Mouse (Mus musculus) lung, embryonic 14.5 days (tissue): ENCODE data around the gene Hhatl. TPM values are rescaled to one million over a fixed set of nuclear protein-coding genes. Genes with fewer than 3 reads are reported as not detected.

Source experiments
- ATAC-seq: fragments of 200-750 bp; cut with Nextera tagmentation; 2 replicates; pipeline ENCODE4 v1.8.0; 2017; ENCODE audit warnings: mild to moderate bottlenecking, moderate TSS enrichment, moderate library complexity; ENCODE audit not compliant: insufficient read depth
- DNase-seq: peaks from one replicate; pipeline ENCODE4 v3.0.0-alpha.2; 2015
- H3K27ac ChIP-seq: fragments of 300-500 bp; sonication (generic); 2 replicates; pipeline ENCODE4 v1.5.1; 2014; ENCODE audit warnings: low read depth, mild to moderate bottlenecking, moderate library complexity
- H3K27me3 ChIP-seq: fragments of 300-500 bp; sonication (generic); 2 replicates; pipeline ENCODE4 v1.6.1; 2014; ENCODE audit warnings: low read length, control low read depth; ENCODE audit not compliant: insufficient read depth
- H3K36me3 ChIP-seq: fragments of 300-500 bp; sonication (generic); 2 replicates; pipeline ENCODE4 v1.6.1; 2014; ENCODE audit warnings: control low read depth; ENCODE audit not compliant: insufficient read depth
- H3K4me1 ChIP-seq: fragments of 300-500 bp; sonication (generic); 2 replicates; pipeline ENCODE4 v1.6.1; 2014; ENCODE audit warnings: antibody characterized with exemption, control low read depth; ENCODE audit not compliant: insufficient read depth
- H3K4me2 ChIP-seq: fragments of 300-500 bp; sonication (generic); 2 replicates; pipeline ENCODE4 v1.6.1; 2014; ENCODE audit warnings: mild to moderate bottlenecking
- H3K4me3 ChIP-seq: fragments of 300-500 bp; sonication (generic); 2 replicates; pipeline ENCODE4 v1.5.1; 2014; ENCODE audit warnings: low read depth, low read length
- H3K9ac ChIP-seq: fragments of 300-500 bp; sonication (generic); 2 replicates; pipeline ENCODE4 v1.6.1; 2014
- H3K9me3 ChIP-seq: fragments of 300-500 bp; sonication (generic); 2 replicates; pipeline ENCODE4 v1.6.1; 2016; ENCODE audit warnings: low read depth, low read length, control low read depth
- CTCF ChIP-seq: IDR thresholded peaks from 2 replicates; pipeline ENCODE4 v1.5.1; 2016; ENCODE audit warnings: antibody characterized with exemption, low read depth
- WGBS: fragments of 180-500 bp; shearing (Covaris S2); extraction: QIAGEN DNeasy Blood & Tissue Kit; methylation state at CpG from one replicate; pipeline ENCODE4 v1.1.7; 2014; 5-methylcytosine and 5-hydroxymethylcytosine counted together
- polyA plus RNA-seq: library from polyadenylated mRNA; unstranded; fragments of >200 nt; fragmentation: Nextera tagmentation; extraction: Ambion mirVana; gene quantifications from 2 replicates; pipeline ENCODE4 v1.2.1, GENCODE M21; 2014

Gene Hhatl
- polyA plus RNA-seq, 1 experiment from 2014 or later = 0.34 TPM

DNA sequence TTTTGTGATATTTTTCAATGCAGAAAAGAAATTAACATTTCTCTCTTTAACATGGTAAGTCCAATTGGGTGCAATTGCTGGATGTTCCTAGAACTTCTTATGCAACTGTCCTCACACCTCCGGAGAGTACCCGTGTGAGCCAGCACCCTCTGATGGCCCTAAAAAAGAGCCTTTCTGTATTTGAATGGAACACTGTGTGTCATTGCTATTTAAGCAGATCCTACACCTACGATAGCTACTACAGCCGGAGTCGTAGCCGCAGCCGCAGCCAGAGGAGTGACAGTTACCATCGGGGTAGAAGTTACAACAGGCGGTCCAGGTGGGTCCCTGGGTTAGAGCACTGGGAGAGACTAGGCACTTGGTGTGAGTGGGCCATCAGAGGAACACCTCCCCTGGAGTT, 39.5 kb downstream of the Hhatl start:
- Histone ChIP-seq H3K9me3 (no peaks in the 10 kb centered on the region), H3K4me3 (no peak overlapping the region), H3K4me2 (no peak overlapping the region), H3K9ac (no peak overlapping the region), H3K27ac (no peak overlapping the region), H3K36me3 (peaks cover 91% of the 10 kb centered on the region), H3K4me1 (no peaks in the 10 kb centered on the region), H3K27me3 (no peaks in the 10 kb centered on the region)
- no peak for TF ChIP-seq CTCF
- DNase-seq (no peak), ATAC-seq (no peak)
- WGBS = 95% methylated on average over 9 of the region's 9 CpGs

GRCm38 (mm10) chr9:121744051-121744450, 48.3 kb downstream of the Hhatl start:
- Histone ChIP-seq H3K4me1 (no peaks in the 10 kb centered on the region), H3K27me3 (no peaks in the 10 kb centered on the region), H3K9ac (no peak overlapping the region), H3K36me3 (peaks cover 90% of the 10 kb centered on the region), H3K27ac (no peak overlapping the region), H3K9me3 (no peaks in the 10 kb centered on the region), H3K4me2 (no peak overlapping the region), H3K4me3 (no peak overlapping the region)
- TF ChIP-seq CTCF = no peak
- ATAC-seq (no peak), DNase-seq (no peak)
- 86% methylated on average over 8 of the region's 8 CpGs for WGBS

GRCm38 (mm10) chr9:121741168-121741567, 51.1 kb downstream of the Hhatl start:
- no peaks in the 10 kb centered on the region for H3K4me1 ChIP-seq
- no peak overlapping the region for H3K4me2 ChIP-seq
- no peaks in the 10 kb centered on the region for H3K27me3 ChIP-seq
- DNase-seq = no peak
- TF ChIP-seq CTCF = no peak
- H3K9ac ChIP-seq = no peak overlapping the region
- no peaks in the 10 kb centered on the region for H3K9me3 ChIP-seq
- peaks cover 76% of the 10 kb centered on the region for H3K36me3 ChIP-seq
- no peak overlapping the region for H3K27ac ChIP-seq
- H3K4me3 ChIP-seq = no peak overlapping the region
- 90% methylated on average over 3 of the region's 3 CpGs for WGBS
- no peak for ATAC-seq

DNA sequence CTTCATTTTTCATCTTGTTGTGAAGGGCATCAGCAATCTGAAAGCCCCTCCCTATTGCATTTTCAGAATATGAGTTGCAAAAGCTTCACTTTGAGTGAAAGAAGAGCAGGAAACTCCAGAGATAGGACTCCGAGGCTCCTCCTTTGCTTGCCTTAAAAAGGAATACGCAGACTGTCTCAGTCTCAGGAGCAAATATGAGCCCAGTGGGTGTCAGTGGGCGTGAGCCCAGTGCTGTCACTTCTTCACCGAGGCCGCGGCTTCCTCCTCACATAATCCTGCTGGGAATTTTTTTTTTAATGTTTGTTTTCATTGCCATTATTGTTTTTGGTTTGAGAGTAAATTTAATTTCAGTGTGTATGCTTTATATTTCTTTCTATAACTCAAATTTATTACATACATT, 51.8 kb downstream of the Hhatl start:
- peaks cover 76% of the 10 kb centered on the region for H3K36me3 ChIP-seq
- 82% methylated on average over 6 of the region's 6 CpGs for WGBS
- H3K27ac ChIP-seq = no peak overlapping the region

More for the DNA sequence above, 51.8 kb downstream of the Hhatl start:
- H3K4me1 ChIP-seq = no peaks in the 10 kb centered on the region
- no peak overlapping the region for H3K4me3 ChIP-seq
- no peaks in the 10 kb centered on the region for H3K27me3 ChIP-seq
- no peak for TF ChIP-seq CTCF
- no peak overlapping the region for H3K4me2 ChIP-seq
- H3K9me3 ChIP-seq = no peaks in the 10 kb centered on the region
- ATAC-seq (no peak), DNase-seq (no peak)
- H3K9ac ChIP-seq = no peak overlapping the region

Other genes starting within 250 kb of the Hhatl start
- not detected in 2 replicates for gene Lyzl4, start 150.4 kb downstream of the Hhatl start, polyA plus RNA-seq
- gene Vipr1, start 149.8 kb downstream of the Hhatl start, polyA plus RNA-seq = 0.47 and 0.54 TPM in 2 replicates
- 8.1 and 9.6 TPM in 2 replicates for gene Sec22c, start 87.0 kb downstream of the Hhatl start, polyA plus RNA-seq
- 105 and 109 TPM in 2 replicates for gene Ss18l2, start 82.2 kb downstream of the Hhatl start, polyA plus RNA-seq
- gene Nktr, start 73.3 kb downstream of the Hhatl start, polyA plus RNA-seq = 70.4 and 74.2 TPM in 2 replicates
- 13.6 and 13.8 TPM in 2 replicates for gene Zfp651, start 33.2 kb downstream of the Hhatl start, polyA plus RNA-seq
- 0.17 and 0.30 TPM in 2 replicates for gene Klhl40, start 14.9 kb downstream of the Hhatl start, polyA plus RNA-seq
- 0.39 and 0.78 TPM in 2 replicates for gene Ccdc13, start 47.0 kb upstream of the Hhatl start, polyA plus RNA-seq
- gene Higd1a, start 65.9 kb upstream of the Hhatl start, polyA plus RNA-seq = 163 and 169 TPM in 2 replicates
- gene Ackr2, start 105.8 kb upstream of the Hhatl start, polyA plus RNA-seq = 0.88 TPM in 2 replicates
- not detected in 2 replicates for gene Cyp8b1, start 123.8 kb upstream of the Hhatl start, polyA plus RNA-seq
- gene Fam198a, start 158.5 kb upstream of the Hhatl start, polyA plus RNA-seq = 1.7 and 2.2 TPM in 2 replicates
- 9.9 and 10.5 TPM in 2 replicates for gene Pomgnt2, start 204.6 kb upstream of the Hhatl start, polyA plus RNA-seq